Mouse (Mus musculus): Measurements from ENCODE around the gene Lgi2. TPM values are rescaled to one million over a fixed set of nuclear protein-coding genes. Genes with fewer than 3 reads are reported as not detected.

The Lgi2 gene
- polyA plus RNA-seq (2017; shearing (Covaris generic)), result not detected

DNA sequence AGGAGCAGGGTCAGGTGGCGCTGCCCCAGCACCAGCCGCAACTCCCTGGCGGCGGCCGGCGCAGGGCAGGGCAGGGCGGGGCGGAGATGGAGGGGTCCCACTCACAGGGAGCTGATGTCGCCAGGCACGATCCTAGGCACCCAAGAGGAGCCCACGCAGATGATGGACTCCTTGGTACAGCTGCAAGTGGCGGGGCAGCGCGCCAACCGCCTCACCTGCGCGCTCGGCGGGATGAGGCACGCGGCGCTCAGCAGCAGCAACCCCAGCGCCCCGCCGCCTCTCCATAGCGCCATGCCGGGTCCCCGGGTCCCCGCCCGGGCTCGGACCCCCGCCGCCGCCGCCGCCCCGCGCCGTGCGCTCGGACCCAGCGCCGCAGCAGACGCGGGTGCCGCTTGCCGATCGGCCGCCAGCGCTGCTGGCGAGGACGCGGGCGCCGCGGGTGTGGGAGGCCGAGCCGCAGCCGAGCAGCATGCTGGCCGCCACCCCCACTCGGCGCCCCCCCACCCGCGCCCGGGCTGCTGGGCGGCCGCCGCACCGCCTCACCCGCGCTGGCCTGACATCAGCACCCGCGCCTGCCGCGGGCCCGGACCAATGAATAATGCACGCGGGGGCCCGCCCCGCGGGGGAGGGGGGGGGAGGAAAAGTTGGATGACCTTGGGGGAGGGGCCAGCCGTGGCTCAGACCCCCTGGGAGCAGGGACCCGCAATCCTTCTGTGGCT lies at the start of gene Lgi2:
Gene Lgi2, minus strand, starts transcription at position 650 of the 719 bp plus-strand sequence.
- ATAC-seq, result no peak

DNA sequence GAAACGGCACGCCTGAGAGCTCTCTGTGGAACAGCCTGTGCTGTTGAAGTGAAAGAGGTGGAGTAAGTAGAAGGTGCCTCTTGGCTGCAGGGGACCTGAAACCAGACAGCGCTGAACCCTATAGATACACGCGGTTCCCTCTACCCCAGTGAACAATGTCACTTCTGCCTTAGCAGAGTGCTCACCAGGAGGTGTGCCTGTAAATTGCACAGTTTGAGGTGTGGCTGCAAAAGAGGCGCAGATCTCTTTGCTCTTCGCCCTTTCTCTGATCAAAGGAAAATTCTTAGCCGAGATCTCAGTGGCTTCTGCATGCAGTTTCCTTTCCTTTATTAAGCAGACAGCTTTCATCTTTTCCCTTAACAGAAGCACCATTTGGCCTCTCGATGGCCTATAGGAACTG lies 49.2 kb upstream of the Lgi2 start:
- no peak for ATAC-seq

DNA sequence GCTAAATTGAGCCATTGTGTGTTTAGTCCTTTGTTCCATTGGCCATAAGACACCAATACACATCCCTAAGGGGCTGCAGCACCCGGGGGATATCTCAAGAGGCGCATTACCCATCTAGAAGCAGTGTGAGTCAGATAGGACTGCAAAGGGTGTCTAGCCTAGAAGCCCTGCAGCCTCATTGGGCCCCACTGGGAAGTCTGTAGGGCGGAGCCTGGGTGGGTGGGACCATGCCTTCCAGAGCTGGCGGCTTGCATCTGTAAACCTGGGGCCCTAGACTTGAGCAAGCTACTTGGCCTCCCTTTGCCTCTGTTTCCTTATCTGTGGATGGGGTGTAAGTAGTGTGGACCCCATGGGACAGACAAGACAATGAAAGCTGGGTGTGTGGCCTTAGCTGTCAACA lies 48.4 kb upstream of the Lgi2 start:
- no peak for ATAC-seq

DNA sequence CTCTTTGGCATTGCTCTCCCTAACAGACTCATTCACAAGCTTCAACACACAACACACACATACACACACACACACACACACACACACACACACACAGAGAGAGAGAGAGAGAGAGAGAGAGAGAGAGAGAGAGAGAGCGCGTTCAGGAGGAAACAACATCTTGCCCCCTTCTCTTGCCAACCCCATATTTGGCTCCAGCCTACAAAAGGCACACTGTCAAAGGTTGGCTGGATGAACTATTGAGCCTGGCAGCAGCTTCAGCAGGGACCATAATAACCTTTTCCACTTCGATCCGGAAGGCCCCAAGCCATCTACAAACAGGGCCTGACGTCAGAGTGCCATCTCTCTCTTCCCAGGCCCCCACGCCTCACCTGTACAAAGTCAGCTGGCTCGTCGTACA lies 46.5 kb upstream of the Lgi2 start:
- no peak for ATAC-seq

DNA sequence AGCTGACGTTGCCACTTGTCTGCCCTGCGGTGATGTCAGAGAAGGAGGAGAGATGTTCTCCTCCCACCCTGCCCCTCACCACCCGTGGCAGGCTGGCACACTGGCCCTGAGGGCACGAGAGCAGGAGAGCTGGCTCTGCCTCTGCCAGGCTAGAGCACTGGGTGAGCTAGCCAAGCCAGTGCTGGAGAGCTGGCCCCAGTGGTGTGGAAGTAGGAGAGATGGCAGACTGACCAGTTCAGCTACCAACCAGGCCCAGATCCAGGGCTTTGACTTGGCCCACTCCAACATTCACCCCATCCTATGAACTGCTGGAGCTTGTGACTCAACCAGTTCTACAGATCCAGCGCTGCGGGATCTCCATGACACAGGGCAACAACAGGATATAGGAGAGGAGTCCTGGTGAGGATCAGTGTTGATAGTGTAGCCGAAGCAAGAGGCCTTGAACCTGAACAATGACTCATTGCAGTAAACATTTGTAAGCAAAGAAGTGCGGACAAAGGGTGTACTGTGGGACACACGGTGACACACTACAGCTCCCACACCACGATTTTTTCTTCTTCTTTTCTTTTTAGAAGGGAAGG lies 45.1 kb upstream of the Lgi2 start:
- ATAC-seq, result no peak

DNA sequence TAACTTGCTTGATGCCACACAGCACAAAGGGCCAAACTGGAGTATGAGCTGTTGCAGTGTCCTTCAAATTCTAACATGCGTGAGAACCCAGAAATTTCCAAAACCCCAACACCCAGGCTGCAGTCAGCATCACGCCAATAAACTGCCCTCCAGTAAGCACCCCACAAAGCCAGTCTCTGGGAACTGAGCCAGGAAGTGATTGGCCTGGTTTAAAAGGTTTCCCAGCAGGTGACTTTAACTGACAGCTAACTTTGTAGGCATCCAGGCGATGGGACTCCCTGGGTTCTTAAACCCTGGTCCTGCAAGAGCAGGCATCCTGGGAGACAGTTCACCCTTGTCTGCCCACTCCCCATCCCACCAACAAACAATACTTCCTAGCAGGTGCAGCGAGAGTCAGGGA lies 44.0 kb upstream of the Lgi2 start:
- no peak for ATAC-seq

DNA sequence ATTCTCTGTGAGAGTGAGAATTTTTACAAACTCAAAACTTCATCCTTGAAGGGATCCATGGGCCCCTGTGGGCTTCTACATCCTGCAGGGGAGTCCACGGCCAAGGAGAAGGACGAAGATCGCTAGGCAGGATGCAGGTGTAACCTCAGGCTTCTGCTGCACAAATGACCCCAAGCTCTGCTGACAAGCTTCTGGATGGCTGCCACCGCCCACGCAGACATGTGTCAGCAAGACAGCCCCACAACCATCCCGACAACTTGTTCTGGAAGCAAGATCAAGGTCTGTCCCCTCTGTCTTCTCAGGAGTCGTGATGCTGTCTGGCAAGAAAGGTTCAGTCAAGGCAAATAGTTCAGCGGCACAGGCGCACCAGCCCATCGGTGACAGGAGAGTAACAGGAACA lies 43.4 kb upstream of the Lgi2 start:
- ATAC-seq, result no peak

DNA sequence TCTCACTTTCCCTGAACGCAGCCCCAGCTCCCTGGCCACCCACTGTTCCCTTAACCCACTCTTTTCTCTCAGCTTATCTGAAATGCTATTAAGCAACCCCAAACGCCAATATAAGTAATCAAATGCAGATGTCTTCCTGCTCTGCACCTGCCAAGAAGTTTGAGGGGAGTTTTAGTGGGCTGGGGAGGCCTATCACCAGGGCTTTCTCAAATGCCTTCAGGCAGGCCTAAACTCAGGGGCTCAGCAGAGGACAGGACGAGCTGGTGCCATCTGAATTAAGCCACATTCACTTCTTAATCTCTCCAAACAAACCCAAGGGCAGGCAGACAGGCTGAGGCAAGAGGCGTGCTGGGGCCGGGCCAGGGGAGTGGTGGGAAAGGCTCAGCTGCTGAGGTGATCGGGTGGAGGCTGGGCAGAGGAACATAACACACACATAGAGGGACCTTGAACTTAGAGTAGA lies 38.4 kb upstream of the Lgi2 start:
- no peak for ATAC-seq

DNA sequence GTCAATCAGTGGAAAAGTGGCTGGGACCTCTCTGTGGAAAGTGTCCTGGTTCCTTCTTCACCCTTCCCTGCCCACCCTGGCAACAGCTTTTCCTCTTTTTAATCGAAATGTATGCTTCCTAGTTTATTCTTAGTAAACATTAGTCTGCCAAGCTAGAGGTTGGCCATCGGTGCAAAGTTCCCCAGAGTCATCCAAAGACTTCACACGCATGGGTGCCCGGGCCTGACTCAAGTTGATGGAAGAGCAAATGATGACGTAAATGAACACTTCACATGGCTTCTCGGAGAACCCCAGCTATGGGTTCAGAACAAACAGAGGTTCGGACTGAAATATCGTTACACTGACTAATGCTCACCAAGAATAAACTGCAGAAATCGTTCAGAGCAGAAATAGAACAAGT lies 24.4 kb upstream of the Lgi2 start:
- no peak for ATAC-seq

DNA sequence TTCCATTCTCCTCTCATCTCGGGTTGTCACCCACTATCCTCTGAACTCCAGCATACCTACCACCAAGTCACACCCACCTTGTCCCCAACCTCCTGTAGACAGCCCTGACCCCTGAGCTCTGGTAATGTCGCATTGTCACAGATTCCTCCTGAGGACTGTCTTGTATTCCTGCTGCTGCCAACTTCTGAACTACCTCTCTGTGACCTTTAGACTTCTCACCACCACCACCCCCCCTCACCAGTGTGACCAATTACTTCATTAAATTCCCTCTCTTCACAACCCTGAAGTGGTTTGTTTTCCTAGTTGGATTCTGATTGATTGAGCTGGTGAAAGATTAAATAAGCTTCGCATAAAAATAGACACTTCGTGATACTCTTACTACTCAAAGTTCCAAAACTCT lies 22.4 kb upstream of the Lgi2 start:
- no peak for ATAC-seq

DNA sequence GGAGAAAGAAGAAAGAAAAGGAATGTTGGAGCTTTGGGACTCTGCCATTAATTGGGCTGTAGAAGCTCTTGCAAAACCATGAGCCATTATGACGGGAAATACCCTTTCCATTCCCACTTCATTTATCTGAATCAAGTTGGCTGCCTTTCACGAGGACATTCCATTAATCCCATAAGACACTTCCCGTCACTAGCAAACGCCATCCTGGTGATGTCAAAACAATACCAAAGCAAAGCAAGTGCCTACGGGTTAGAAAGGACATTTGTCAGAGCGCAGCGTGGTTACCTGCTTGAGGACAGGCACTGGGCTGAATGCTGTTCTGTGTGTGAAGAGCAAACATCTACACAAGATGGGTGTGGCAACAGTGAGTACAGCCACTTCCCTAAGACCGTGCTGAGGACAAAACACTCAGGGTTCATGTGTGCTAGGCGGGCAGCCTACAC lies 21.1 kb upstream of the Lgi2 start:
- ATAC-seq, result no peak

DNA sequence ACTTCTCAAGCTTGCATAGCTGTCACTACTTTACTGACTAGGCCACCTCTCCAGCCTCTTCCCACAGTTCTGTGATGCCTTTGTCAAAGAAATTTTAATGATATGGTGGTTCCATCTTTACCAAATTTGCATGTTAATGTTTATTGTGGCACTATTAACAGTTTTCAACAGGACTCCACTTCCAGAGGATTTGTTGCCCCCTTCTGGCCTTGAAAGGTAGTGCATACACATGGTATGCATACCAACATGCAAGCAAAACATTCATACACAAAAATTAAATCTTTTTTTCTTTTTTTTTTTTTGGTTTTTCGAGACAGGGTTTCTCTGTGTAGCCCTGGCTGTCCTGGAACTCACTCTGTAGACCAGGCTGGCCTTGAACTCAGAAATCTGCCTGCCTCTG lies 6.3 kb upstream of the Lgi2 start:
- ATAC-seq, result no peak

DNA sequence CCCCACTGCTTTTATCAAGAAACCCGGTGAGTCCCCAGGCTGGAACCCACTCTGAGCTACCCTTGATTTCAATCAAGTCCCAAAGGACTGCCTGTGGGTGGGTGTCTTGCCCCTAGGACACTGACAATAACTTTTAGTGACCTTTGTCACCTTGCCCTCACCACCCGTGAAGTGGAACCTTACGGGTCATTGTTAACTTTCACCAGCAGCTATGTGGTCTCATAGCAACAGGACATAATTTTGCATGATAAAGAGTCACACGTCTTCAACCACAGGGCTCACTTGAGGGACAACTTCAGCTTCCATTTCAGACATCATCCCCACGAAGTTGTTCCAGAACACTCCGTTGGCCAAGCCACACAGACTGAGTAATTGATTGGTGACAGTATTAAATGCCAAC lies 4.5 kb upstream of the Lgi2 start:
- ATAC-seq, result no peak

DNA sequence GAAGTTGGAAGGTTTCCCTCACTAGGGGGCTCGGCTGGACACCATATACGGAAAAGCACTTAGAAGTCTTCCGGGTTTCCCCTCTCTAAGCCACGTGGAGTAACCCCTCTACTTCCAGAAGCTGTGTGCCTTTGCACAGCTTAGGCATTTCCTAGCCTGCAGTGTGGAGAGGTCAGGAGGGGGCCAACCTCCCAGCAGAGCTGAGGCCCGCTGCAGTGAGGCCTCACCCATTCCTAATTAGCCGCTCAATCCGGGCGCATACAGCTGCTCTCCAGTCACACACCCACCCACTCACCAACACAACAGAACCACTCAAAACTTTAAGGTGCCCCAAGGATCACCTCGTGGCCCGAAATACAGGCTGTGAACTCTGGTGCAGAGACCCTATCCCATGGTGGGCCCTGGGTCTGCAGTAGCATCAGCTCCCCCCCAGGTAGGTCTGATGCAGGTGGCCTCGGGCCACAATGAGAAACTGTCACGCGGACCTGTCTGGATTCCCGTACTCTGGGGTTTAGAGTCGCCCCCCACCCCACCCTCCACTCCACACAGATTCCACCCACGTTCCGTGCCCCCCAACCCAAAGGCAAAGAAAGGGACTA lies 949 bp downstream of the Lgi2 start:
- no peak for ATAC-seq

DNA sequence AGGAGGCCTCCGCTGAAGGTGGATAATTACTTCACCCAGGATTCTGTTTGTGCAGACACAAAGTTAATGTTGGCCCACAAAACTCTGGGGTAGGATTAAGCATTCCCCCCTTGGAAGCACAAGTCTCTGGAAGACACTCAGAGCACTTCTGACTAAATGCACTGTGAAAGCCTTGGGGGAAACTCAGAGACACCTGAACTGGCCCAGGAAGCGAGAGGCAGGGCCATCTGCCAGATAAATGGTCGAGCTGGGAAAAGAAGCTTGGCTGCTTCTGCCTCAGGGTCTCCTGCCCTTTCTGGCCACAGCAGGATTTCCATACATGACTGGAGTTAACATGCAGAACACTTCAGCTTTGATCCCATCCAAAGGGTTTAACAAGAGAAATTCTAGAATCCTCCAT lies 1.9 kb downstream of the Lgi2 start:
- ATAC-seq, result no peak

DNA sequence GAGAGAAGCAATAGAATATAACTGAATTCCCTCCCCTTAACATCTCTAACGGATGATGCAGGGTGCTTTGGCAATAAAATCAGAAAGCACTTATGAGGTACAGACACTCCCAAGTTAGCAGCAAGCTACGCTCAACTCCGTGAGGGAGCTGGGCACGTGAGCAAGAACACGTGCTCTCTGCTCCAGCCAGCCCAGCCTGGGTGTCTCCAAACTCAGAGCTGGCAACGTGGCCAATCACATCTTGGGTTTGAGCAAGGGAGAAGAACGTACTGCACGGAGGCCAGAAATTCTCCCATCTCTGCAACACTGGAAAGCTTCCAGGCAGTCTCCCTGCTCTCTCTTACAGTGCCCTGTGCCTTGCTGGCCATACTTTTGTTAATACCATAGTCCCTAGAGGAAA lies 6.0 kb downstream of the Lgi2 start:
- no peak for ATAC-seq

DNA sequence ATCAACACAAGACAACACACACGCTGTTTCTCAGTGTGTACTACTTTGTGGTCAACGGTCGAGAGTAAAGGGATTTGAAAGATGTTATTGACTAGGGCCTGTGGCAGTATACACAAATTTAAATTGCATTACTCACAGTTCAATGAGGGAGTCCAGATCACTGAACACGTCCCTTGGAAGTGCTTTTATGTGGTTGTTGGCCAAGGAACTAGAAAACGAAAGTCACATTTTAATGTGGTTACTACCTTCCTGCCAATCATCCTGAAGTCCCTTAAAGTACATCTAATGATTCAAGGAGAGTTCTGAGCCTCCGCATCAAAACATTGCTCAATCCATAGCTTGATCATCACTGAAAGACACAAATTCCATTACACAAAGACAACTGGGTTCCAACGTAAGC lies 10.7 kb downstream of the Lgi2 start:
- no peak for ATAC-seq

DNA sequence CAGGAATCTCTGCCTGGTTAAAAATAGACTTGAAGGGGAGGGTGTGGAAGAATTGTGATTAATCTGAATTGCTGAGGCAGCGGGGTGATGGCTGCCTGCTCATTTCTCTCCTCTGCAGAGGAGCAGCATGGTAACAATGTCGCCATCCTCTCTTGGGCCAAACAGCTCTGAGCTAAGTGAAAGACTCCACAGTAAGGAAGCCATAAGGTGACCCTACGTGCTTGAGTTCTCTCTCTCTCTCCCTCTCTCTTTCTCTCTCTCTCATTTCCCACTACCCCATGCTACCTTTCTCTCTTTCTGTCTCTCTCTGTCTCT lies 15.0 kb downstream of the Lgi2 start:
- ATAC-seq, result no peak

DNA sequence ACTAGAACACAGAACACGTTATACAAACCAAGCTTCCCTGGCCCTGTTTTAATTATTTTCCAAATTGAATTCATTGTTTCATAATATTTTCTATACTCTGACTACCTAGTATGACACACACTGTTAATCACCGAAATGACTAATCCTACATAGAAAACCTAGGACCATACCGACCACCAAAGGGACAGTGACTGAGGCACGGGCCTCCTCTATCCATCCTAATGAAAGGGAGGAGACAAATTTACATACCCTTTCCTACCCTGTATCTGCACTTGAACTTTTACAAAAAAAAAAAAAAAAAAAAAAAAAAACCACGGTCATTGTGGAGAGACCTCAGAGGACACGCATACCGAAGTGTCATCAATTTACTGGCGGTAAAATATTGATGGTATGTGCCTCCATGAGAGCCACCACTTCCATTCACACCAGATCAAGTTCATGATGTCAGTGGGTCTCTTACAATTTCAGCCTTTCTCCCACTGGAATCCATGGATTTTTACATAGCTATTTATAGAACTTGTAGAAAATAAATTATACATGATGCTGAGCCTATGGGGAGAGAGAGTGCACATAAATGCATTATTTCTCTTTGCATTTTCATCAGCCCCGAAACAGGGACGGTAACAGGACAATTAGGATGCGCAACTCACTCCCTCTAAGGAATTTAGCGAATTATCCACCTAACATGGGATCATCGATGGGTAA lies 15.5 kb downstream of the Lgi2 start:
- ATAC-seq, result no peak

DNA sequence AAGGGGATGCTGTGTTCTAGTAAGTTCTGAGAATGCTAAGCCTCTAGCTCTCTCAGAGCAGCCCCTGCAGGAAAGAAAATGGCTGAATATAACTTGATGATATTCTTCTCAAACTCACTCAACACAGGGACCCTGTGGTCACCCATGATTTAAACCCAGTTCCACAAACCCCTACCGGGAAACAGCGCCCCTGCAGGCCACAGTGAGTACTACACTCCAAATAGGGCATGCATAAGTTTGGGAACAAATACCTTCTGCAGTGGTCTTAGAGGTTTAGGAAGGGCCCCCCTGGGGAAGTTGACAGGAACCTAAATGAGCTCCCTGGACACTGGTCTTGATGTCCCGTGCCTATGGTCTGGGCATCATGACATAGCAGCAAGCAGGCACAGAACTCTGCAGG lies 19.3 kb downstream of the Lgi2 start:
- no peak for ATAC-seq

DNA sequence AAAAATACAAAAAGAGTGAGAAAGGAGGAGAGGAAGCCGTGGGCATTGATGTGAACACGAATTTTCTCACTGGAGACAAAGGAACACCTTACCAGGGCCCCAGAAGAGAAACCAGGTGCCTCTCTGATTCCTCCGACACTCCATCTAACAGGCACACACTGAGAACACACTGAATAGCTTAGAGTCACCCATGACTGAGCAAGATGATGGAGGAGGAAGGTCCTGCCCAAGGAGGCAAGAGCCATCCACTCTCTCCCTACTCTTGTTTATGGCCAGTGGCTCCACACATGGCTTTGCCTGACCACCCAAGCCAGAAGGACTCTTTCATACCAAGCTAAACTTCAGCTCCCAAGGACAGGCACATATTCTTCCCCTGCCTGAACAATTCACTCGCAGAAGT lies 22.5 kb downstream of the Lgi2 start:
- ATAC-seq, result no peak

DNA sequence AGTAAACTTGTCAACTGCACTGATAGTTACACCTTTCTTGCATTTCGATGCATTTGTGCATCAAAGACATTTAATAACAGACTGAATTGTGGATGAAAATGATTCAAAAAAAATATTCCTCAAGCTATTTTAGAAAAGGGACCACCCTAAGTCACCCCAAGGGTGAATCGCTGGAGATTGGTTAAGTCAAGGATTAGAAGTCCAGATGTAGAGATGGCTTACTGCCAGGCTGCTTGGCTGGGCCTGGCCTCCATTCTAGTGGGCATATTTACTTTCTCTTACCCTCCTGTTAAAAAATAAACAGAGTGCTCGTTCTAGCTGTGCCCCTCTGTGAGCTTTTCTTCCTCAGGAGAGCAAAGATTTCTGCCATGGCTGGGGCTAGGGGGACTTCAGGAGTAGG lies 26.1 kb downstream of the Lgi2 start:
- no peak for ATAC-seq

DNA sequence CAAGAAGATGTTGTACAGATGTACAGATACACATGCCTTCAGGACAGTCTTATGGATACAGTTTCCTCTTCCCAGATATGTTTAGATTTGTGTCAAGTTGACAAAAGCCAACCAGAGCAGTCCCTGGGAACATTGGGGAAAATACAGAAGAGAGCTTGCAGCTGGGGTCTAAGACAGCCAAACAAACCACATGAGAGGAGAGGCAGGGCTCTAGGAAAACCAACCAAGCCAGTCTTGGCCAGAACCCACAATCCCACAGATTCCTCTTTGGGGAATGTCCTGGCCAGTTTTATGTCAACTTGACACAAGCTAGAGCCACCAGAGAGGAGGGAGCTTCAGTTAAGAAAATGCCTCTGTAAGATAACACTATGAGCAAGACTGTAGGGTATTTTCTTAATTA lies 26.8 kb downstream of the Lgi2 start:
- ATAC-seq, result no peak

DNA sequence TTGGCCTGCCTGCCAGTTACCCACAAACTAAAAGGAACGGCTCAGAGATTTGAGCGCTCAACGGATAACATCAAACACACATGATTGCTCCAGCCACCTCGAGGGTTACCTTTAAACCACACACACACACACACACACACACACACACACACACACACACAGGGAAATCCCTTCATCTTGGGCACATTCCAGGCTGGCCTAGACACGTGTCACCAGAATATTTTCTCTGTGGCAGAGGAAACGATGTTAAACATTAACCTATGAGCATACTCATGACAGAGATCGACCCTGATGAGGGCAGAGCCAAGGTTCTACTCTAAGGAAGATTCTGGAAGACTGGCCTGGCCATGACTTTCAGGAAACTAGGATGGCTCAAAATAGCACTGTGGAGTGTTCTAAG lies 29.2 kb downstream of the Lgi2 start:
- no peak for ATAC-seq

All from inflammation-experienced regulatory T-cells, adult 6 months (primary cell).